Mouse (Mus musculus) adrenal gland, postnatal 25 days (tissue): ENCODE measurements around the gene Smg7. TPM values are rescaled to one million over a fixed set of nuclear protein-coding genes. Genes with fewer than 3 reads are reported as not detected.

Source experiments
- DNase-seq: peaks from one replicate; pipeline ENCODE4 v3.0.0; 2021; ENCODE audit warnings: mixed read lengths
- total RNA-seq: library from RNA; stranded (reverse); gene quantifications from 2 replicates; pipeline ENCODE4 v1.2.3, GENCODE M21; 2021

Gene Smg7
- total RNA-seq, 1 experiment from 2014 or later, result 70.2 TPM

DNA sequence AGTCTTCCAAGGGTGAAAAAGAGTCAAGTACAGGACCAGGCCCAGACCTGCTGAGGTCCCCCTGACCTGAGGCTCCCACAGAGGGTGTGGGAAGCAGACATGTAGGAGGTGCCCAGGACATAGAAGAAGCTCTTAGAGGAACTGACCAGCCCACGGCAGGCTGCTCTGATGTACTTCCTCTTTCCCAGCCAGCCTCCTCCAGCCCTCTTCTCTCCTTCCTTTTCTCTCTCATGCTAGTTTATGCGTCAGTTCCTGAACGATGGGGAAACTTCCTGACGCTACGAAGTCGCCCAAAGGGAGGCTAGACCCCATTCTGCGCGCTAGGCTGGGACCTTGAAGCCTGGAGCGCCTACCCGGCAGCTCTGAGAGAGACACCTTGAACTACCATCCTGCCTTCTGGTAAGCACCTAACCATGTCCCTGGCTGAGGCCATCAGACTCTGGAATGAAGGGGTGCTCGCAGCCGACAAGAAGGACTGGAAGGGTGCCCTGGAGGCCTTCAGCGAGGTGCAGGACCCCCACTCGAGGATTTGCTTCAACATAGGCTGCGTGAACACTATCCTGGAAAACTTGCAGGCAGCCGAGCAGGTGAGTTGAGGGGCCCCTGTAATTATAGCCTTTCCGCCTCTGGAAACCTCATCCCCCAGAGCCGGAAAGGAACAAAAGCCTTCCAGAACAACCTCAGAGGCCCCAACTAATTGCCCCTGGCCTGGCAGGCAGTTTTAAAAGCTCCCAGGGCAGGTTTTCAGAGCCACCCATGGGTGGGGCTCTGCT lies 94.6 kb downstream of the Smg7 start:
- no peak for DNase-seq

DNA sequence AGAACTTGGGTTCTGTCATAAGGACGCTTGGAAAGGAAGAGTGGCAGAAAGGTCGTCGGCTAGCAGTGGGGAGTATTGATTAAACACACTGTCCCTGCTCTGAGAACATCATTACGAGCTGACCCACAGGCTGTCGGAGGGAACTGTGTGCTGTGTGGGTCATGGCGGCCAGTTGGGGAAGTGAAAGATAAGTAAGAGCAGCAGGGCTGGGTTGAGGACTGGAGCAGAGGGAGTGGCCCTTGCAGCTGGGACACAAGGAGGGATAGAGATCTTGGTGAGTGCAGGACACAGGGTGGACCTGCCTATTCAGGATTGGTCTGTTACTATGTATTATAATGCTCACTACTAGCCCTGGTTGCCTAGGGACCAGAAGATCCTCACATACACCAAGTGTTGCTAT lies 97.5 kb downstream of the Smg7 start:
- DNase-seq, result no peak

DNA sequence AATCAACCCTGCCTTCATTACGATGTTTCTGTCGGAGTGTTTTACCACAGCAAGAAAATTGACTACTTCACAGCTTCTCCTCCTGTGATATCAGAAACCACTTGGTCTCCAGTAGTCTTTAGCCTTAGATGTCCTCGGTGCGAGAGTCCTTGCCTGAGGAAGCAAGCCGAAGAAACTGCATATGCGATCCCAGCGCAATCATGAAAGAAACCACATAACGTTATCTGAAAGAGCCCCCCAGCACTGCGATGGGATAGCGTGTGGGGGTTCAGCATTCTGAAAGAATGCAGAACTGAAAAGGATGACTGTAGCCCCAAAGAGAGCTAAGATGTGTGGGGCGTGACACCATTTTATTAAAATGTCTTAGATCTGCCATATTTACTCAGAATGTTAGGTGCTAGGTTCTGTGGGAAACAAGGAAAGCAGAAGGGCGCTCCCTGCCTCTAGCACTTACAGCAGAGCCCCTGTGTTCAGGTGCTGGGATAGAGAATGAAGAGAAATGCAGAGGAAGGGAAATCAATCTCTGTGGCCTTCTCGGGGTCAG lies 101.7 kb downstream of the Smg7 start:
- no peak for DNase-seq

DNA sequence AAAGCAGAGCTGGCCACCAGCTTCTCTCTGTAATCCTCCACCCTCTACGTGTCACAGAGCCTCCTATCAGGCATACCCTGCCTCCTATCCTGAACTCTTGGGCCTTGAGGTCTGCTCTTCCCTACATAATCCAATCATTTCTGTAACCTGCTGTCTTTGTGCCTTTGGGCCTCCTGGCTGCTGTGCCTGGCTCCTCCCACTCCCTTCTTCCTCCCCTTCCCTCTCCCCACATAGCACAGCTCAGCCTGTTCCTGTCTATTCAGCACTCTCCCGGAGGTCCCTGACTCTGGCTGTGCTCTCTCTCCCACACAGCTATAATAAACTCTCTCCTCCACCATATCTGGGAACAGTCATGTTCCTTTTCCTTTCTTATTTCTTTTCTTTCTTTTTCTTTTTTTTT lies 102.5 kb downstream of the Smg7 start, which contains the start of gene Ncf2:
Gene Ncf2, plus strand, starts transcription at position 298 of the 400 bp plus-strand sequence.
- DNase-seq, result no peak

DNA sequence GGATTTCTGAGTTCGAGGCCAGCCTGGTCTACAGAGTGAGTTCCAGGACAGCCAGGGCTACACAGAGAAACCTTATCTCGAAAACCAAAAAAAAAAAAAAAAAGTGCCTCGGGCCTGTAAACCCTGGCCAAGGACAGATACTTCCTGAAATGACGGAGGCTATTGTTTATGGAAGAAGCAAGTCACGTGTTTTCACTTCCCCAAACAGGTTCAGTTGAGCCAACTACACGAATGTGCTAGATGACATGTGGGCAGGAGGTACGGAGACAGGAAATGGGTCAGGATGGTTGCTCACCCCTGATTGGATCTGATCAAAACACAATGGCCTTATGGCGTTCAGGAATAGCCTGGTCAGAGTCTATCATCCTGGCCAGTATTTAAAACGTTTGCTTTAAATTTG lies 104.3 kb downstream of the Smg7 start:
- DNase-seq, result no peak

DNA sequence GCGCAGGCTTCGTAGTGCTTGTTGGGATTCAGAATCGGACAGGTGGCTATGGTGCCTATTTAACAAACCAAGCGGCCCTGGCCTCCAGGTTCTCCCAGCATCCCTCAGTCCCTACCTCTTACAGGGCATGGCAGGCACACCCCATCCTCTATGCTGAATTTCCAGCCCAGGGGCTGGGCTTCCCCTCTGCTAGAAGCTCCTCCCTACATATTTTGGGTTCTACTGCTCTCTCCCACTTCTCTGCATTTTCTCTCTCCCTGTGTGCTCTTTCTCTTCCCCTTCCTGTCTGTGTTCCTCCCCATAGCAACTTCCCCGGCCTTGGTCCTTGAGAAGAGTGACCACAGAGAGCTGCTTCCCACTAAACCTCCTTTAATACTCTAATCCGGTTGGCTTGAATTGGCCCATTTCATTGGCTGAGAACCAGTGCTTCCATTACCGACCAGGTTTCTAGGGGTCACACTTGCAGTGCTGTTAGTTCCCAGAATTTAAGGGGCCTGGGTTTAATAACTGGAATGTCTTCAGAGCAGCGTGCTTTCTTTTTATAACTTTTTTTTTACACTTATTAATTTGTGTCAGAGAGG lies 105.7 kb downstream of the Smg7 start:
- DNase-seq, result no peak

DNA sequence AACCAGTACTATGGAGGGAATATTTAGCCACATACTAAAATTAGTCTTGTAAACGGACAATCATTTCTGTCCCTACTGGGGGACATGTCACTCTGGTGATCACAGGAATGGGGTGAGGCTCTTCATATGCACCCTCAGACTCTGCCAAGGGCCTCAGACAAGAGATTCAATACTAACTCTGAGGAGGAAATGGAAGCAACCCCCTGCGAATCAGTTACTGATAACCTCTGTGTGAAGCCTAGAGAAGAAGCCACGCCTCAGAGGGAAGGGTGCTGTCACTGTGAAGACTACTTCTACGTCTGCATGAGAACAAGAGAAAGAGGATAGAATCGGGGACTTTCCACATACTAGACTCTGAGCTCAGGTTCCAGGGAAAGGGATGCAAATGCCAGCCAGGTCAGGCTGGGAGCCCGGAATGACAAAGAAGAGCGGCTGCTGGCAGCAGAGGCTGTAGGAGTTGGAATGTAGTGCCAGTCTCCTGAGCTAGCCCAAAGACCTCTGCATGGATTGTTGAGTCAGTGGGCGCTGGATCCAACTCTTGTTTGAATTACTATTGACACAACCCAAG lies 106.7 kb downstream of the Smg7 start:
- no peak for DNase-seq

DNA sequence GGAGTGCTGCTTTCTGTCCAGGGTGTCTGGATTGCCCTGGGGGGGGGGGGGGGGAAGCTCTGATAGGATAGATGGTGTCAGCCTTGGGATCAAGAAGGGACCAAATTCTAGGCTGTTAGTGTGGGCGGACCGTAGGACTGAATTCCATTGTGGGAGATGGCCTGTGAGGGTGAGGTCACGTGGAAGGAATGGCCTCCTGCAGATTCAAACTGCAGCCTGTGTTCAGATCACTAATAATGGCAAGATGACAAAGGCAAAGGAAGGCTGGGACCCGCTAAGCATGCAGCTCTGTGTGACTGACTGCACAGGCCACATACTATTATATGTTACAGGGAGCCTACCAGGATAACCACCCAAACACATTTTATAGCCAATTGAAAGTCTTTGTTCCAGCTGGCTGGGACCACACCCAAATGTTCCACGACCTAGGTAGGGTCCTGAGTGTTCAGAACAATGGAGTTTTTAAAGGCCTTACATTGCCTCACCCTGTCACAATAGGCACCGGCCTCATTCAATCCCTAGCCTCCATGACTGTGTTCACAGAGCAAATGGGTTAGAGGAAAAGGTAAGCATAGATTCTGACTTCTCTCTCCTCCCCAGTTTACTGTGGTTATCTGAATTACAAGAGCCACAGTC lies 108.8 kb downstream of the Smg7 start:
- DNase-seq, result no peak

DNA sequence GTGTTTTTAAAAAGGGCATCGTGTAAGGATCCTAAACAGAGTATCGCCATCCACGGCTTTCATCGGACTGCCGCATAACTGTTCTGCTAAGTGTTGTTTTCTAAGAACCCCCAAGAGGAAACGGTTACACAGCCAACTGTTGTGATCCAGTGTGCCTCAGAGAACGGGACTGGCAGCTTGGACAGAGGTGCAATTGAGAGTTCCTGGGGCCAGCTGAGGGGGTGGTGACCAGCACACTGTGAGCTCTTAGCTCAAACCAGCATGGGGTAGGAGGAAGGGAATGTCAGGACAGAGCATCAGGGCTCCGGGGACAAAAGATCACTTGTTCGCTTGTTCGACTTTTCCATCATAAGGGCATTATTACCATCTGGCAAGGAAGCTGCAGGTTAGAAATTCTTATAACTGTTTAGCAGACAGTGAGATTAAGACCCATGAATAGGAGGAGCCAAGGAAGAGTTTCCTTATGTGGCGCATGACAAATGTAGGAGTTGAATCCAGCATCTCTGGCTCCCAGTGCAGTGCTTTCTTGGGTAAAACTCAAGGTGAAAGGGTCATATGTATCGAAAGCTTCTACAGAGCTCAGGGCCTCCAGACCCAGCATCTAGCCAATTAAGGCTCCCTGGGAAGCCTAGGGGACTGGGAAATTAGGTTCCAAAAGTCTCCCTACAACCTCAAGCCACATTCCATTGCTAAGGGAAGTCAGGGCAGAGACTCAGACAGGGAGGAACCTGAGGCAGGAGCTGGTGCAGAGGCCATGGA lies 109.5 kb downstream of the Smg7 start:
- DNase-seq, result no peak

DNA sequence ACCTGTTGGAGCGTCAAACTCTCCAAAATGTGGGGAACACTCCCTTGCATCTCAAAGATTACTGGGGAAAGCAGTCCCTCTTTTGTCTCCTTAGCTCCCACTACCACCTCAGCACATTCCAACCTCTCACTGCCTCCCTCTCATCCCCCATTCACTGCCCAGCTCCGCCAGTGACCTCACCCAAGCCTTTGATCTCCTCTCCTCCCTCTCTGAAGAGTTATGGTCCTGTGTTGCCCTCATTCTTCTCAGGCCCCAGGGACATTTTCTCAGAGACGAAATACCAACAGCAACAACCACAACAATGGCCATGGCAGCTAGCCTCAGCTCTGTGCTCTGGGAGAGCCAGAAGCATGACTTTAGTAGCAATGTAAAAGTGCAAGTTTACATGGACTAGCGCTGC lies 111.2 kb downstream of the Smg7 start:
- DNase-seq, result no peak

DNA sequence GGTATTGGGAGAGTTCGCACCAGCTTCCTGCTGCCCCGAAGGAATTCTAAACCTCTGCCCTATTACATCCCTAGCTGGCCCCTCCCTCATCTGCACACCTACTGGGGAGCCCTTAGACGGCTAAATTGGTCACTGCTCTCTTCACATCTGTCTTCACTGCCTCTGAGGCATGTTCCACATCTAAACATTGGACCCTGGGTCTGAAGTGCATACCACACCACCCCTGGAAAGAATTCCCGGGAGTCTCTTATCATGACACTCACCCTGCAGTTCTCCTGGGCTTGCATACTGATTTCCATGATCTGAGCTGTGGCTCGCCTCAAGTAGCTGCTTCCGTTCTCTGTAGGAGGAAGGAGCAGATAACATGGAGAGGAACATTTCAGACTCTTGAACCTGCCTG lies 111.6 kb downstream of the Smg7 start:
- no peak for DNase-seq

DNA sequence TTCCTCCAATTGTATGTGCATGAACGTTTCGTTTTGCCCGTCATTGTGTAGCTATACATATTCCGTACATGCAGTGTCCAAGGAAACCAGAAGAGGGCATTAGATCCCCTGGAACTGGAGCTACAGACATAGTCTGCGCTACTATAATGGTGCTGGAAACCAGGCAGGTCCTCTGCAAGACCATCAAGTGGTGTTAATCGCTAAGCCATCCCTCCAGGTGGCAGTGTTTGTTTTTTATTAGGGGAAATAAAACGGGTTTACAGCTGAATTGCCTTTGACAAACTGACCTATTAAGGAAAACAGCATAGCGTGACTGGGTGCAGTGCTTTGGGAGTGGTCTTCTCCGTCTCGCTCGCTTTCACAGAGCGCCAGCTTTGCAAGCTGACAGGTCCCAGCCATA lies 112.2 kb downstream of the Smg7 start:
- DNase-seq, result no peak

DNA sequence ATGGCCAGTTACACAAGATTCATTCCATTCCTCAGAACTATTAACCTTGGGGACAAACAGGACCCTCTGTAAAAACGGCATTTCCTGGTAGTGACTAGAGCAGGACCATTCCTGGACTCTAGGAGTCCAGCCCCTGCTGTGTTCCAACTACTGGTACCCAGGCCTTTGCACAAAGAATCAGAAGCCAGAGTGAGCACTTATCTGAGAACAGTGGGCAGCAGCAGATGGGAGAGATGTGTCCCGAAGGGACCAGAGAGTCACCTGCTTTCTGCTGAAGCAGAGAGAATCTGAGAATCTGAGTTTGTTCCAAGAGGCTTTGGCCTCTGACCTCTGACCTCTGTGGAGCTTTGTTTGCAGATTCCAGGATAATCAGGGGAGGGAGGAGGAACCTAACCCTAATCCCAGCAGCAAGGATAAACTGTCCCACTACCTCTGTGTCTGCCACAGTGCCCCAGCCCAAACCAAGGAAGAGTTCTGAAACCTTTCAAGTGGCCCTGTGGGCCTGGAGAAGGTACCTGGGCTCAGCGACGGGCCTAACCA lies 114.3 kb downstream of the Smg7 start:
- DNase-seq, result no peak

Other genes starting within 250 kb of the Smg7 start
- gene Apobec4, start 152.1 kb downstream of the Smg7 start, total RNA-seq, result not detected in 2 replicates
- gene Rgl1, start 136.3 kb downstream of the Smg7 start, total RNA-seq, result 18.2 and 31.1 TPM in 2 replicates
- gene Arpc5, start 136.1 kb downstream of the Smg7 start, total RNA-seq, result 111 and 124 TPM in 2 replicates
- gene Ncf2, start 102.5 kb downstream of the Smg7 start, total RNA-seq, result 4.0 and 4.2 TPM in 2 replicates
- gene Nmnat2, start 52.3 kb upstream of the Smg7 start, total RNA-seq, result 0.76 and 1.2 TPM in 2 replicates